Mouse (Mus musculus): ENCODE measurements around the gene Defb33. TPM values are rescaled to one million over a fixed set of nuclear protein-coding genes. Genes with fewer than 3 reads are reported as not detected.

The Defb33 gene
- polyA plus RNA-seq (2011; ENCODE audit: insufficient read depth, insufficient read length, low replicate concordance, missing spikeins): not detected in 2 replicates

- H3K4me3 ChIP-seq (replicated peaks; ENCODE audit: control insufficient read depth, low read depth, low read length): no peak within 1 kb of the TSS
- WGBS: 82% methylated on average over 2 of the region's 2 CpGs
- no peaks in the 10 kb centered on the region for H3K4me1 ChIP-seq (ENCODE audit: control insufficient read depth, insufficient read depth, low read length)
- TF ChIP-seq POLR2A (IDR thresholded peaks at IDR 0.05; ENCODE audit: borderline replicate concordance, control insufficient read depth, low read depth, low read length) (no peak), CTCF (IDR thresholded peaks at IDR 0.05; ENCODE audit: control insufficient read depth, insufficient read depth, low read length) (no peak)
- no peak within 1 kb of the TSS for H3K27ac ChIP-seq (ENCODE audit: control insufficient read depth, insufficient read depth, low read depth, low read length, poor library complexity)
These were observed at the start of gene Defb33 for GRCm38 (mm10) chr8:20892369-20892768. Gene Defb33 (plus strand): TSS chr8:20892669.

GRCm38 (mm10) chr8:20874608-20875007, 17.9 kb upstream of the Defb33 start:
- 47% methylated on average over 6 of the region's 6 CpGs for WGBS
- H3K4me3 ChIP-seq (replicated peaks; ENCODE audit: control insufficient read depth, low read depth, low read length): no peak overlapping the region
- TF ChIP-seq CTCF (IDR thresholded peaks at IDR 0.05; ENCODE audit: control insufficient read depth, insufficient read depth, low read length) (no peak), POLR2A (IDR thresholded peaks at IDR 0.05; ENCODE audit: borderline replicate concordance, control insufficient read depth, low read depth, low read length) (no peak)
- H3K4me1 ChIP-seq (ENCODE audit: control insufficient read depth, insufficient read depth, low read length): no peaks in the 10 kb centered on the region
- no peak overlapping the region for H3K27ac ChIP-seq (ENCODE audit: control insufficient read depth, insufficient read depth, low read depth, low read length, poor library complexity)

- no peaks in the 10 kb centered on the region for H3K4me1 ChIP-seq (ENCODE audit: control insufficient read depth, insufficient read depth, low read length)
- no peak within 1 kb of the TSS for H3K27ac ChIP-seq (ENCODE audit: control insufficient read depth, insufficient read depth, low read depth, low read length, poor library complexity)
- H3K4me3 ChIP-seq (replicated peaks; ENCODE audit: control insufficient read depth, low read depth, low read length): no peak within 1 kb of the TSS
- 50% methylated on average over 2 of the region's 2 CpGs for WGBS
- no peak for TF ChIP-seq POLR2A (IDR thresholded peaks at IDR 0.05; ENCODE audit: borderline replicate concordance, control insufficient read depth, low read depth, low read length)
These were observed 10.1 kb downstream of the Defb33 start, which contains the start of gene Gm15056 for GRCm38 (mm10) chr8:20902527-20902926. Gene Gm15056 (minus strand): TSS chr8:20902627.

- TF ChIP-seq CTCF (IDR thresholded peaks at IDR 0.05; ENCODE audit: control insufficient read depth, insufficient read depth, low read length): no peak
- TF ChIP-seq POLR2A (IDR thresholded peaks at IDR 0.05; ENCODE audit: borderline replicate concordance, control insufficient read depth, low read depth, low read length): no peak
- WGBS: 80% methylated on average over 2 of the region's 2 CpGs
- H3K4me3 ChIP-seq (replicated peaks; ENCODE audit: control insufficient read depth, low read depth, low read length): no peak overlapping the region
- H3K27ac ChIP-seq (ENCODE audit: control insufficient read depth, insufficient read depth, low read depth, low read length, poor library complexity): no peak overlapping the region
- no peaks in the 10 kb centered on the region for H3K4me1 ChIP-seq (ENCODE audit: control insufficient read depth, insufficient read depth, low read length)
These were observed 14.7 kb downstream of the Defb33 start for GRCm38 (mm10) chr8:20907119-20907518.

- TF ChIP-seq CTCF (IDR thresholded peaks at IDR 0.05; ENCODE audit: control insufficient read depth, insufficient read depth, low read length): no peak
- TF ChIP-seq POLR2A (IDR thresholded peaks at IDR 0.05; ENCODE audit: borderline replicate concordance, control insufficient read depth, low read depth, low read length): no peak
- H3K27ac ChIP-seq (ENCODE audit: control insufficient read depth, insufficient read depth, low read depth, low read length, poor library complexity): no peak overlapping the region
- 8% methylated on average over 2 of the region's 2 CpGs for WGBS
- H3K4me1 ChIP-seq (ENCODE audit: control insufficient read depth, insufficient read depth, low read length): no peaks in the 10 kb centered on the region
- no peak overlapping the region for H3K4me3 ChIP-seq (replicated peaks; ENCODE audit: control insufficient read depth, low read depth, low read length)
These were observed 15.8 kb downstream of the Defb33 start for GRCm38 (mm10) chr8:20908256-20908655.

GRCm38 (mm10) chr8:20912288-20912687, 19.8 kb downstream of the Defb33 start:
- no peak overlapping the region for H3K27ac ChIP-seq (ENCODE audit: control insufficient read depth, insufficient read depth, low read depth, low read length, poor library complexity)
- WGBS: 37% methylated on average over 1 of the region's 1 CpGs
- TF ChIP-seq POLR2A (IDR thresholded peaks at IDR 0.05; ENCODE audit: borderline replicate concordance, control insufficient read depth, low read depth, low read length): no peak
- TF ChIP-seq CTCF (IDR thresholded peaks at IDR 0.05; ENCODE audit: control insufficient read depth, insufficient read depth, low read length): no peak
- H3K4me1 ChIP-seq (ENCODE audit: control insufficient read depth, insufficient read depth, low read length): no peaks in the 10 kb centered on the region
- H3K4me3 ChIP-seq (replicated peaks; ENCODE audit: control insufficient read depth, low read depth, low read length): no peak overlapping the region

GRCm38 (mm10) chr8:20921971-20922370, 29.5 kb downstream of the Defb33 start, which contains the start of gene Gm6040:
Gene Gm6040 (minus strand): TSS chr8:20922071.
- Histone ChIP-seq H3K4me1 (ENCODE audit: control insufficient read depth, insufficient read depth, low read length) (no peaks in the 10 kb centered on the region), H3K27ac (ENCODE audit: control insufficient read depth, insufficient read depth, low read depth, low read length, poor library complexity) (no peak within 1 kb of the TSS), H3K4me3 (replicated peaks; ENCODE audit: control insufficient read depth, low read depth, low read length) (no peak within 1 kb of the TSS)
- 70% methylated on average over 3 of the region's 3 CpGs for WGBS
- TF ChIP-seq POLR2A (IDR thresholded peaks at IDR 0.05; ENCODE audit: borderline replicate concordance, control insufficient read depth, low read depth, low read length): no peak
- TF ChIP-seq CTCF (IDR thresholded peaks at IDR 0.05; ENCODE audit: control insufficient read depth, insufficient read depth, low read length): no peak

- 64% methylated on average over 3 of the region's 3 CpGs for WGBS
- no peak for TF ChIP-seq CTCF (IDR thresholded peaks at IDR 0.05; ENCODE audit: control insufficient read depth, insufficient read depth, low read length)
- TF ChIP-seq POLR2A (IDR thresholded peaks at IDR 0.05; ENCODE audit: borderline replicate concordance, control insufficient read depth, low read depth, low read length): no peak
These were observed 52.1 kb downstream of the Defb33 start, which contains the start of gene AY761185 for GRCm38 (mm10) chr8:20944610-20945009. Gene AY761185 (minus strand): TSS chr8:20944710.

More at GRCm38 (mm10) chr8:20944610-20945009, 52.1 kb downstream of the Defb33 start, which contains the start of gene AY761185:
- Histone ChIP-seq H3K4me1 (ENCODE audit: control insufficient read depth, insufficient read depth, low read length) (no peaks in the 10 kb centered on the region), H3K27ac (ENCODE audit: control insufficient read depth, insufficient read depth, low read depth, low read length, poor library complexity) (no peak within 1 kb of the TSS), H3K4me3 (replicated peaks; ENCODE audit: control insufficient read depth, low read depth, low read length) (no peak within 1 kb of the TSS)

Other genes starting within 250 kb of the Defb33 start
- not detected in 2 replicates for gene Gm15056, start 10.0 kb downstream of the Defb33 start, polyA plus RNA-seq (2011; ENCODE audit: insufficient read depth, insufficient read length, low replicate concordance, missing spikeins)
- gene Gm6040, start 29.4 kb downstream of the Defb33 start, polyA plus RNA-seq (2011; ENCODE audit: insufficient read depth, insufficient read length, low replicate concordance, missing spikeins): not detected in 2 replicates
- gene AY761185, start 52.0 kb downstream of the Defb33 start, polyA plus RNA-seq (2011; ENCODE audit: insufficient read depth, insufficient read length, low replicate concordance, missing spikeins): not detected in 2 replicates
- gene Defa21, start 132.9 kb downstream of the Defb33 start, polyA plus RNA-seq (2011; ENCODE audit: insufficient read depth, insufficient read length, low replicate concordance, missing spikeins): not detected in 2 replicates
- not detected in 2 replicates for gene Defa23, start 162.4 kb downstream of the Defb33 start, polyA plus RNA-seq (2011; ENCODE audit: insufficient read depth, insufficient read length, low replicate concordance, missing spikeins)
- not detected in 2 replicates for gene Defa35, start 172.4 kb downstream of the Defb33 start, polyA plus RNA-seq (2011; ENCODE audit: insufficient read depth, insufficient read length, low replicate concordance, missing spikeins)
- not detected in 2 replicates for gene Defa25, start 191.8 kb downstream of the Defb33 start, polyA plus RNA-seq (2011; ENCODE audit: insufficient read depth, insufficient read length, low replicate concordance, missing spikeins)
- gene Gm14851, start 203.4 kb downstream of the Defb33 start, polyA plus RNA-seq (2011; ENCODE audit: insufficient read depth, insufficient read length, low replicate concordance, missing spikeins): not detected in 2 replicates
- not detected in 2 replicates for gene Defa30, start 242.0 kb downstream of the Defb33 start, polyA plus RNA-seq (2011; ENCODE audit: insufficient read depth, insufficient read length, low replicate concordance, missing spikeins)